Mouse (Mus musculus) liver, embryonic 11.5 days (tissue): ENCODE measurements around the gene Defb11. TPM values are rescaled to one million over a fixed set of nuclear protein-coding genes. Genes with fewer than 3 reads are reported as not detected.
"Not testable (repeated sequence)": the region's sequence is repeated elsewhere in the genome, so short reads cannot be mapped to it uniquely, and the experiment has no call there.

ENCODE experiments used
- ATAC-seq: fragments of 200-750 bp; cut with Nextera tagmentation; replicated peaks from 2 replicates; pipeline ENCODE4 v1.8.0; 2017; ENCODE audit warnings: moderate number of reproducible peaks, mild to moderate bottlenecking, moderate TSS enrichment, moderate library complexity; ENCODE audit not compliant: low FRiP score
- DNase-seq: peaks from one replicate; pipeline ENCODE4 v3.0.0-alpha.2; 2017; ENCODE audit warnings: low spot score
- H3K27ac ChIP-seq: fragments of 300-500 bp; sonication (generic); 2 replicates; pipeline ENCODE4 v1.5.1; 2014; ENCODE audit warnings: mild to moderate bottlenecking, low read depth, low read length, control low read depth
- H3K27me3 ChIP-seq: fragments of 300-500 bp; sonication (generic); replicated peaks from 2 replicates; pipeline ENCODE4 v1.6.1; 2014; ENCODE audit warnings: low read length, mixed read lengths; ENCODE audit not compliant: control insufficient read depth, insufficient read depth
- H3K36me3 ChIP-seq: fragments of 300-500 bp; sonication (generic); 2 replicates; pipeline ENCODE4 v1.6.1; 2014; ENCODE audit warnings: mild to moderate bottlenecking, low read length, moderate library complexity, mixed read lengths; ENCODE audit not compliant: control insufficient read depth, insufficient read depth
- H3K4me1 ChIP-seq: fragments of 300-500 bp; sonication (generic); replicated peaks from 2 replicates; pipeline ENCODE4 v1.6.1; 2014; ENCODE audit warnings: low read length, mixed read lengths; ENCODE audit not compliant: control insufficient read depth, insufficient read depth
- H3K4me2 ChIP-seq: fragments of 300-500 bp; sonication (generic); 2 replicates; pipeline ENCODE4 v1.6.1; 2014; ENCODE audit warnings: mild to moderate bottlenecking, control low read depth, moderate library complexity
- H3K4me3 ChIP-seq: fragments of 300-500 bp; sonication (generic); 2 replicates; pipeline ENCODE4 v1.5.1; 2014; ENCODE audit warnings: low read depth, low read length, control low read depth
- H3K9ac ChIP-seq: fragments of 300-500 bp; sonication (generic); 2 replicates; pipeline ENCODE4 v1.6.1; 2014; ENCODE audit warnings: low read depth, low read length, control low read depth
- H3K9me3 ChIP-seq: fragments of 300-500 bp; sonication (generic); 2 replicates; pipeline ENCODE4 v1.6.1; 2016; ENCODE audit warnings: low read length, inconsistent platforms, mixed read lengths; ENCODE audit not compliant: control insufficient read depth
- WGBS: fragments of 180-500 bp; shearing (Covaris S2); extraction: QIAGEN DNeasy Blood & Tissue Kit; methylation state at CpG from one replicate; pipeline ENCODE4 v1.1.7; 2014; 5-methylcytosine and 5-hydroxymethylcytosine counted together
- polyA plus RNA-seq: library from polyadenylated mRNA; unstranded; fragments of >200 nt; fragmentation: Nextera tagmentation; extraction: Ambion mirVana; gene quantifications from 2 replicates; pipeline ENCODE4 v1.2.1, GENCODE M21; 2014

Gene Defb11
- polyA plus RNA-seq, 1 experiment from 2014 or later = not detected

GRCm38 (mm10) chr8:21911931-21912330 is 5.7 kb upstream of the Defb11 start:
- no peak for ATAC-seq
- DNase-seq = no peak
- Histone ChIP-seq H3K27me3 (no peaks in the 10 kb centered on the region), H3K4me2 (no peak overlapping the region), H3K27ac (no peak overlapping the region), H3K4me3 (no peak overlapping the region), H3K9ac (no peak overlapping the region), H3K4me1 (no peaks in the 10 kb centered on the region), H3K36me3 (no peaks in the 10 kb centered on the region), H3K9me3 (no peaks in the 10 kb centered on the region)
- 28% methylated on average over 1 of the region's 1 CpGs for WGBS

DNA sequence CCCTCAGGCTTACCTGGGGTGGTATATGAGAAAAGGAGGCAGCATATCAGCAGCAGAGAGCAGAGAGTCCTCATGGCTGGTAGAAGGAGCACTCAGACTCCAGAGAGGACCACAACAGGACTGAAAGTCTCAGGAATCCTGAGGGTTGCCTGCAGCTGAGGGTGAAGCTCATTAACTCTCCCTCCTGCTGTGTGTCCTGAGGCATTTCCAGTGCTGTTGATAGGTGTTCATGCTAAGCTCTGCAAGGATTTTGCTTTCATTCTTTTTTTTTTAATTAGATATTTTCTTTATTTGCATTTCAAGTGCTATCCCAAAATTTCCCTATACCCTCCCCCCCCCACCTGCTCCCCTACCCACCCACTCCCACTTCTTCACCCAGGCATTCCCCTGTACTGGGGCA is 20.9 kb downstream of the Defb11 start, which contains the start of gene Defb9:
Defb9 (minus strand) TSS at position 101 of the 400 bp plus-strand sequence.
- H3K4me3 ChIP-seq, H3K9me3 ChIP-seq, H3K27me3 ChIP-seq, ATAC-seq, H3K27ac ChIP-seq, H3K4me1 ChIP-seq, DNase-seq, H3K36me3 ChIP-seq, H3K9ac ChIP-seq, H3K4me2 ChIP-seq: not testable (repeated sequence)

GRCm38 (mm10) chr8:21858586-21858985 is 47.6 kb downstream of the Defb11 start, which contains the start of gene Defb10:
Defb10 (plus strand) TSS chr8:21858901.
- H3K4me1 ChIP-seq, H3K4me3 ChIP-seq, H3K27ac ChIP-seq, H3K4me2 ChIP-seq, ATAC-seq, H3K9ac ChIP-seq, H3K36me3 ChIP-seq, H3K27me3 ChIP-seq, H3K9me3 ChIP-seq, DNase-seq: not testable (repeated sequence)
- WGBS = 57% methylated on average over 1 of the region's 1 CpGs

Other genes starting within 250 kb of the Defb11 start
- not detected in 2 replicates for gene Defa34, start 240.6 kb downstream of the Defb11 start, polyA plus RNA-seq
- not detected in 2 replicates for gene AY761184, start 202.8 kb downstream of the Defb11 start, polyA plus RNA-seq
- gene Defa24, start 171.9 kb downstream of the Defb11 start, polyA plus RNA-seq = not detected in 2 replicates
- gene Defb50, start 82.9 kb downstream of the Defb11 start, polyA plus RNA-seq = not detected in 2 replicates
- not detected in 2 replicates for gene Defb2, start 66.5 kb downstream of the Defb11 start, polyA plus RNA-seq
- gene Defb10, start 47.5 kb downstream of the Defb11 start, polyA plus RNA-seq = not detected in 2 replicates
- not detected in 2 replicates for gene Defb9, start 21.0 kb downstream of the Defb11 start, polyA plus RNA-seq
- gene Defb15, start 26.3 kb upstream of the Defb11 start, polyA plus RNA-seq = not detected in 2 replicates
- gene Defb35, start 31.9 kb upstream of the Defb11 start, polyA plus RNA-seq = not detected in 2 replicates
- gene Defb13, start 40.4 kb upstream of the Defb11 start, polyA plus RNA-seq = not detected in 2 replicates
- not detected in 2 replicates for gene Fam90a1a, start 52.3 kb upstream of the Defb11 start, polyA plus RNA-seq
- gene Ccdc70, start 63.4 kb upstream of the Defb11 start, polyA plus RNA-seq = not detected in 2 replicates
- gene Atp7b, start 153.9 kb upstream of the Defb11 start, polyA plus RNA-seq = 24.6 and 25.1 TPM in 2 replicates
- gene Alg11, start 154.3 kb upstream of the Defb11 start, polyA plus RNA-seq = 22.0 and 29.8 TPM in 2 replicates
- gene Nek5, start 218.6 kb upstream of the Defb11 start, polyA plus RNA-seq = not detected in 2 replicates